Mouse (Mus musculus) heart, embryonic 11.5 days (tissue): Measurements from ENCODE around the gene Gm853. TPM values are rescaled to one million over a fixed set of nuclear protein-coding genes. Genes with fewer than 3 reads are reported as not detected.
A peak's percentile ranks its signal among the peaks of the same experiment; 100 is the strongest.

Experiments
- ATAC-seq: fragments of 200-750 bp; cut with Nextera tagmentation; replicated peaks from 2 replicates; pipeline ENCODE4 v1.8.0; 2017; ENCODE audit warnings: moderate library complexity; ENCODE audit not compliant: insufficient number of reproducible peaks, low FRiP score, low TSS enrichment
- H3K27ac ChIP-seq: fragments of 300-500 bp; sonication (generic); 2 replicates; pipeline ENCODE4 v1.5.1; 2014; ENCODE audit warnings: mild to moderate bottlenecking, low read depth, low read length
- H3K27me3 ChIP-seq: fragments of 300-500 bp; sonication (generic); 2 replicates; pipeline ENCODE4 v1.6.1; 2014; ENCODE audit warnings: mild to moderate bottlenecking, low read length, mixed read lengths; ENCODE audit not compliant: control insufficient read depth, insufficient read depth
- H3K36me3 ChIP-seq: fragments of 300-500 bp; sonication (generic); 2 replicates; pipeline ENCODE4 v1.6.1; 2014; ENCODE audit warnings: mild to moderate bottlenecking, low read length, moderate library complexity, mixed read lengths; ENCODE audit not compliant: control insufficient read depth, insufficient read depth
- H3K4me1 ChIP-seq: fragments of 300-500 bp; sonication (generic); 2 replicates; pipeline ENCODE4 v1.6.1; 2014; ENCODE audit warnings: low read length; ENCODE audit not compliant: control insufficient read depth, insufficient read depth
- H3K4me2 ChIP-seq: fragments of 300-500 bp; sonication (generic); 2 replicates; pipeline ENCODE4 v1.6.1; 2014; ENCODE audit warnings: mild to moderate bottlenecking, moderate library complexity
- H3K4me3 ChIP-seq: fragments of 300-500 bp; sonication (generic); 2 replicates; pipeline ENCODE4 v1.5.1; 2014; ENCODE audit warnings: low read depth, low read length
- H3K9ac ChIP-seq: fragments of 300-500 bp; sonication (generic); 2 replicates; pipeline ENCODE4 v1.6.1; 2014; ENCODE audit warnings: mild to moderate bottlenecking, low read depth, low read length, moderate library complexity
- H3K9me3 ChIP-seq: fragments of 300-500 bp; sonication (generic); replicated peaks from 2 replicates; pipeline ENCODE4 v1.6.1; 2016; ENCODE audit warnings: low read length; ENCODE audit not compliant: control insufficient read depth
- WGBS: fragments of 180-500 bp; shearing (Covaris S2); extraction: QIAGEN DNeasy Blood & Tissue Kit; methylation state at CpG from one replicate; pipeline ENCODE4 v1.1.7; 2014; ENCODE audit not compliant: insufficient replicate concordance; 5-methylcytosine and 5-hydroxymethylcytosine counted together
- polyA plus RNA-seq: library from polyadenylated mRNA; unstranded; fragments of >200 nt; fragmentation: Nextera tagmentation; extraction: Ambion mirVana; gene quantifications from 2 replicates; pipeline ENCODE4 v1.2.1, GENCODE M21; 2014

The Gm853 gene
- polyA plus RNA-seq = not detected in 2 replicates

DNA sequence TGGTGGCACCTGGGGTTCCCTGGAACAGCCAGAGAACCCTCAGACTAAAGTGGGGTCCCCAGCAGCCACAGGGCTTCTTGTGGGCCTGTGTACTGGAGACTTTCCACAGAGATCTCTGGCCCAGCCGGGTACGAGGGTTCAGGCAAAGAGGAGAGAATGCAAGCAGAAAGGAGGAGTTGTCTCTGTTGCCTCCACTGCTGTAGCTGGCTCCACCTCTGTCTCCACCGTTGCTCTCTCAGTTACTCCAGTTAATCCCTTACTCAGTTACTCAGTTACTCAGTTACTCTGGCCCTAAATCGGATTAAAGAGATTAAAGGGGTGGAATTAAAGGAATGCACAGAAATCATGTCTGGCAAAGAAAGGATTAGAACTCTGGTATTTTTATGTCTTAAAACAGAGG, at the start of gene Gm853:
TSS of gene Gm853 (minus strand) at position 223 of the 400 bp plus-strand sequence.
- WGBS = 68% methylated on average over 4 of the region's 4 CpGs
- Histone ChIP-seq H3K36me3 (no peaks in the 10 kb centered on the region), H3K9me3 (no peaks in the 10 kb centered on the region), H3K4me2 (no peak within 1 kb of the TSS), H3K27ac (no peak within 1 kb of the TSS), H3K4me1 (no peaks in the 10 kb centered on the region), H3K9ac (no peak within 1 kb of the TSS), H3K4me3 (no peak within 1 kb of the TSS), H3K27me3 (no peaks in the 10 kb centered on the region)
- ATAC-seq = no peak

DNA sequence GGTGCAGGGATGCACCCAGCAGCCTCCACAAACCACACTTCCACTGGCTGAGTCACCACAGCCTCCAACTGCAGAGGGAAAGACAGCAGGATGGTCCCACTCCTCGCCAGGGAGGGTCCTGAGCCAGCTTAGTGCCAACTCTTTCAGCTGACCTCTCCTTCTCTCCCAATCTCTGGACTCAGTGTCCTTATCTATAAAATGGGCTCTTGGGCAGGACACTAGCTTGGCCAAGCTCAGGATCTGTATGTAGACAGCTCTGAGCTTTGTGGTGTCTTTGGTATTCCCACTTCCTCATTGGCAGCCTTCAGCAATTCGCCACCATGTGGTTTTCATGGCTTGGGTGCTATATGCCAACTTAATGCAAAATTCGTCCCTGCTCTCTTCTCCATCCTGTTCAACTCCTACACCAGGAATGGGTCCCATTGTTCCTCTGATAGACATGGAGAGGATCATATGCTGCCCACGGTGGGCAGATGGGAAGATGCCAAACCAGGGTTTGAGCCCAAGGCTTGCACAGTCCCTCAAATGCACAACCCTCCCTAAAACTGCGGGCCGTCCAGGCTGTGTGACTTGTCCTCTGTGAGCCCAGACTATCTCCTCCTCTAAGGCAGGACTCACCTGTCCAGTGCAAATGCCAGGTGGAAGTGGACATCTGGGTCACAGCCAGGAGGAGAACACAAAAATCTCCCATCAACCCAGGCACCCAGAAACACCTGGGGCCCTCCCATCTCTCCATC, 48.6 kb upstream of the Gm853 start:
- no peak for ATAC-seq
- H3K4me1 ChIP-seq = peaks cover 17% of the 10 kb centered on the region
- H3K4me3 ChIP-seq = no peak overlapping the region
- H3K9me3 ChIP-seq = no peaks in the 10 kb centered on the region
- H3K27me3 ChIP-seq = peaks cover 41% of the 10 kb centered on the region
- H3K9ac ChIP-seq = no peak overlapping the region
- no peak overlapping the region for H3K27ac ChIP-seq
- WGBS = 74% methylated on average over 6 of the region's 6 CpGs
- no peaks in the 10 kb centered on the region for H3K36me3 ChIP-seq
- no peak overlapping the region for H3K4me2 ChIP-seq

DNA sequence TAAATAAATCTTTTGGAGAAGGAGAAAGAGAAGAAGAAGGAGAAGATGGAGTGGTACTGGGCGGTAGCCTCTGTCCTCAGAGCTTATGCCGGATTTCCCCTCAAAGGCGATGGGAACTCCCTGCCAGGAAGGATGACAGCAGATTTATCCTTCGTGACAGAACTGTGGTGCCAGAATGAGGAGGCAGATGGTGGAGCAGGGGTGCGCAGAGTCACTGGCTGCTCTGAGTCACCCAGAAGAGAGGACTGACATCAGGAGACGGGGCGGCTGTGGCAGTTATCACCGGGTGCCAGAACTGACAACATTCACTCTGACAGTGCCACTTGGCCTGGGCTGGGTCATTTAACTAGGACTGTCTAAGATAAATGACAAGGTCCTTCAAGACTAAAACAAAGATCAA, 47.9 kb upstream of the Gm853 start:
- Histone ChIP-seq H3K4me1 (peaks cover 13% of the 10 kb centered on the region), H3K27me3 (peaks cover 34% of the 10 kb centered on the region), H3K9ac (no peak overlapping the region), H3K4me2 (no peak overlapping the region), H3K36me3 (no peaks in the 10 kb centered on the region), H3K4me3 (no peak overlapping the region), H3K27ac (no peak overlapping the region), H3K9me3 (no peaks in the 10 kb centered on the region)
- ATAC-seq = no peak
- WGBS = 60% methylated on average over 8 of the region's 8 CpGs

DNA sequence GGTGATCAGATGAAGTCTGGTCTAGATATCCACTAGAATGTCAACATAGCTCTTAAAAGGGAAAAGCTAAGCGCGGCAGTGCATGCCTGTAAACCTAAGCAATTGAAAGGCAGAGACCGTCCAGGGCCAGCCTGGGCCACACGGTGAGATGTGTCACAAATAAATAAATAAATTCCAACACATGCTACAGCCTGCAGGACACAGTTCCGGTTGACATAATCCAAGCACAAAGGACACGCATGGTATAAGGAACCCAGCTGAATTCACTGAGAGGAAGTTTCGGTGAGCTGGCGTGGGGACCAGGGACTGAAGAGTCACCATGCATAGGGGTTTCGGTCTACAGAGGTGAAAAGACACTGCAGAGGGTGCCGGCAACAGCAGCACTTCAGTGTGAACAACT, 46.5 kb upstream of the Gm853 start:
- Histone ChIP-seq H3K4me2 (no peak overlapping the region), H3K36me3 (no peaks in the 10 kb centered on the region), H3K27me3 (peaks cover 34% of the 10 kb centered on the region), H3K9ac (no peak overlapping the region), H3K9me3 (no peaks in the 10 kb centered on the region), H3K27ac (no peak overlapping the region), H3K4me3 (no peak overlapping the region), H3K4me1 (peaks cover 4% of the 10 kb centered on the region; the same call in 1 of the 2 replicates)
- 84% methylated on average over 10 of the region's 10 CpGs for WGBS
- no peak for ATAC-seq

DNA sequence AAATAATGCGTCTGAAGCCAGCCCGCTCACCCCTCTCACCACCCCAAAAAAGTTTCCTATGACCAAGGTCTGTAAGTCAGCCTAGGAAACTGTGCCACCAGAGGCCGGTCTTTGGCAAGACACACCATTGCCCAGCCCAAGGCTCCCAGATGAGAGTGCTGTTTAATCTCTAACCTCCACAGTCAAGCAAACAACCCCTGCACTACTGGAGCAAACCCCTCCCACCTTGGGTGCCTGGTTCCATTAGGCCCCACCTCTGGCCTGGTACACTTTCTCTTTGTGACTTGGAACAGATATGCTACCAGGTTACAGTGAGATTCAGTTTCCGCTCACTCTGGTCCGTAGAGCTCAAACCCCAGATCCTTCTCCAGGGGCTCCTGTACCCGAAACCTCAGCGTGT, 44.9 kb upstream of the Gm853 start:
- no peaks in the 10 kb centered on the region; the same call in 1 of the 2 replicates for H3K9me3 ChIP-seq
- H3K4me3 ChIP-seq = no peak overlapping the region
- peaks cover 34% of the 10 kb centered on the region for H3K27me3 ChIP-seq
- no peaks in the 10 kb centered on the region for H3K36me3 ChIP-seq
- no peak overlapping the region for H3K27ac ChIP-seq
- no peak for ATAC-seq
- H3K4me1 ChIP-seq = 0 out of 2 replicates have a peak, but pooled peaks cover 2% of the 10 kb centered on the region
- H3K9ac ChIP-seq = no peak overlapping the region
- no peak overlapping the region for H3K4me2 ChIP-seq
- WGBS = 76% methylated on average over 7 of the region's 7 CpGs

DNA sequence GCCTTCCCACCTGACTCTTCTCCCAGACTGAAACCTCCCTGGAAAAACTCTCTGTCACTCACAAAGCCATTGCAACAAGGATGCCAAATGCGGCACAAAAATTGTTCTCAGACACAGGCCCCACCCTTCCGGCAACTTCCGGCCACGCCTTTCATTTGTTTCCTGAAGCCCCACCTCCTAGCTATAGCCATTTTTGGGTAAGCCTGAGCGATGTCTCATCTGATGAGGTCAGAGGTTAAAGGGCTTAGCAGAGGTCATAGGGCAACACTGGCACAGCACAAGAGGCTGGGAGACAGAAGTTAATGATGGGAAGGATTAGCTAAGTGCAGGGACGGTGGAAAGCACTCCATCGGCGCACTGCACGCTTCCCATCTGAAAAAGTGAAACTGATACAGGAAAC, 44.4 kb upstream of the Gm853 start:
- ATAC-seq = no peak
- Histone ChIP-seq H3K9ac (no peak overlapping the region), H3K4me1 (0 out of 2 replicates have a peak, but pooled peaks cover 2% of the 10 kb centered on the region), H3K4me3 (no peak overlapping the region), H3K36me3 (no peaks in the 10 kb centered on the region), H3K9me3 (no peaks in the 10 kb centered on the region; the same call in 1 of the 2 replicates), H3K4me2 (no peak overlapping the region), H3K27ac (no peak overlapping the region), H3K27me3 (peaks cover 32% of the 10 kb centered on the region)
- 65% methylated on average over 9 of the region's 9 CpGs for WGBS

DNA sequence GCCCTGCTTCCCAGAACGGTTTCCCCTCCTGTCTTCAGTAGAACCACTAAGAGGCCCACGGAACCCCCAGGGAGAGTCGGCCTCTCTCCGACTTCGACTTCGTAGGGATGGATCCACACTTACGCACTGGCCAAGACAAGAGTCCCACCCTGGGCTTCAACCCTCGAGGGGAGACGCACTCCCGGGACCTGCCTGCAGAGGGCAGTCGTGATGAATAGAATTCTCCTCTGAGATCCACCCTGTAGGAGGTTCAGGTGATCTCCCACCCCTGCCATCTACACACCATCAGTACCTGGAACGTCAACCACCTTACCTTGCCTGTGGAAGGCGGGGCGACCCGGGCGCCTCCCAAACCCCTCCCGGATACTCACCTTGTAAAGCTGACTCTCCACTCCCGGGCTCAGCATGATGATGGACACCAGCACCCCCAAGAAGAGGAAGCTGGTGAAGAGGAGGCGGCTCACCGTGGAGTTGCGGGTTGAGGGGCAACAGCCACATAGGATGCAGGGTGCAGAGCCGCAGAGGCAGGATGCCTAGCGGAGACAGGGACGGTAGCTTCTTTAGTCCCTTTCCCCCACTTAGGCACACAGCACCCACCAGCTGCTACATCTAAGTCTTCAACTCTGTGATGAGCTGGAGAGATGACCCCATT, 42.6 kb upstream of the Gm853 start:
- H3K4me1 ChIP-seq = 0 out of 2 replicates have a peak, but pooled peaks cover 2% of the 10 kb centered on the region
- H3K9me3 ChIP-seq = no peaks in the 10 kb centered on the region; the same call in 1 of the 2 replicates
- no peak overlapping the region for H3K9ac ChIP-seq
- H3K4me3 ChIP-seq = no peak overlapping the region
- peaks cover 26% of the 10 kb centered on the region for H3K27me3 ChIP-seq
- no peak overlapping the region for H3K27ac ChIP-seq
- WGBS = 19% methylated on average over 24 of the region's 24 CpGs
- H3K36me3 ChIP-seq = no peaks in the 10 kb centered on the region
- H3K4me2 ChIP-seq = peak overlapping the region; percentile 11; the same call in 1 of the 2 replicates
- no peak for ATAC-seq

DNA sequence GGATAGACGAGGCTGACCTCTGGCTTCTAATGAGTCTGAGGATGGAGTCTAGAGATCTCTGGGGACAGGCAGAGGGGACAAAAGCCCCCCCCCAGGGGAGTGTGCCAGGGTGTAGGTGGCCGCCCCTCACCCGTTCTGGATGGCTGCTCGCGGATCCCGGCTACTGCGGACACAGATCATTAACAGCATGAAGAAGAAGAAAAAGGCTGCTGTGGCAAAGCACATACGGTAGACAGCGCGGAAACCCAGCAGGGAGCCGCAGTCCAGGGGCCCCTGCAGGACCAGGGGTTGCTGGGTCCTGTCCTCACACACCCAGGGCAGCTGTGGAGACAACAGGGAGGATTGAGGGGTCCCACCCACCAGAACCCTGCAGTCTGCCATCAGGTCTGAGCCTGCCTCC, 41.9 kb upstream of the Gm853 start:
- no peaks in the 10 kb centered on the region for H3K36me3 ChIP-seq
- no peak overlapping the region for H3K4me3 ChIP-seq
- H3K9me3 ChIP-seq = no peaks in the 10 kb centered on the region; the same call in 1 of the 2 replicates
- no peak for ATAC-seq
- WGBS = 47% methylated on average over 11 of the region's 11 CpGs
- H3K27ac ChIP-seq = no peak overlapping the region
- peak overlapping the region; percentile 14; the same call in 1 of the 2 replicates for H3K4me2 ChIP-seq
- peaks cover 26% of the 10 kb centered on the region for H3K27me3 ChIP-seq
- H3K9ac ChIP-seq = no peak overlapping the region
- H3K4me1 ChIP-seq = 0 out of 2 replicates have a peak, but pooled peaks cover 2% of the 10 kb centered on the region
